Mouse (Mus musculus): ENCODE measurements around the gene Trp53i13.

GRCm38 (mm10) chr11:77530862-77531261, 15.1 kb upstream of the Trp53i13 start:
- TF ChIP-seq CTCF (IDR thresholded peaks at IDR 0.05; ENCODE audit: borderline replicate concordance, extremely low read depth, insufficient read depth, insufficient read length), result no peak
- no peak for TF ChIP-seq POLR2A (IDR thresholded peaks at IDR 0.05; ENCODE audit: borderline replicate concordance, extremely low read depth, insufficient read depth, insufficient read length, poor library complexity, severe bottlenecking)
